In genomic region chr16:37612013-37612412, GRCm38 (mm10) we compare ENCODE assay signal across 20 mouse cellular contexts. TPM values are rescaled to one million over a fixed set of nuclear protein-coding genes. Genes with fewer than 3 reads are reported as not detected.
"Had no signal": no experiment of that assay in that cellular context is flagged by ENCODE, and none has a peak within 500 bp of the region (broad histone marks: within the 10 kb centered on the region; RNA-seq: fewer than 3 reads in every experiment).

No protein-coding gene starts in this region.

- ATAC-seq: liver, postnatal 0 days; midbrain, embryonic 13.5 days; midbrain, embryonic 16.5 days had no signal

- H3K4me1 ChIP-seq: lung, embryonic 15.5 days; megakaryocyte, embryonic 14.5 days had no signal

- H3K4me3 ChIP-seq: limb, embryonic 12.5 days; limb, embryonic 15.5 days; lung, embryonic 15.5 days; megakaryocyte, embryonic 14.5 days; midbrain, embryonic 10.5 days; midbrain, embryonic 13.5 days; myocyte; neural tube, embryonic 13.5 days had no signal

- DNase-seq: kidney, postnatal 25 days; liver, postnatal 0 days; lung, postnatal 10 days; lung, postnatal 36 days; retina, postnatal 1 day; right cerebral cortex, postnatal 4 days; thymus, adult 2 months; thymus, postnatal 14 days; thymus, postnatal 4 days had no signal

RNA-seq across cellular contexts. Expression of gene Hgd, which starts 32.1 kb away (rescaled TPM):
- polyA plus RNA-seq: large intestine, adult 2 months; stomach, embryonic 14.5 days had no signal
